Mouse (Mus musculus): ENCODE results near the gene Oard1. TPM values are rescaled to one million over a fixed set of nuclear protein-coding genes. Genes with fewer than 3 reads are reported as not detected.

Gene Oard1
- polyA plus RNA-seq, 1 experiment from 2014 or later = 70.6 TPM

- H3K9ac ChIP-seq = no peak overlapping the region
- H3K4me3 ChIP-seq = no peak overlapping the region
- no peak for ATAC-seq (ENCODE audit: borderline replicate concordance, extremely low read depth, low FRiP score, low TSS enrichment)
- H3K4me1 ChIP-seq = no peaks in the 10 kb centered on the region
- H3K9me3 ChIP-seq = no peaks in the 10 kb centered on the region
- WGBS = 86% methylated on average over 2 of the region's 2 CpGs
- H3K4me2 ChIP-seq = no peak overlapping the region
- H3K36me3 ChIP-seq = peaks cover 82% of the 10 kb centered on the region
- no peaks in the 10 kb centered on the region for H3K27me3 ChIP-seq
- H3K27ac ChIP-seq = no peak overlapping the region
Observed at GRCm38 (mm10) chr17:48388666-48389065, 21.1 kb upstream of the Oard1 start.

GRCm38 (mm10) chr17:48389442-48389841 lies 20.4 kb upstream of the Oard1 start:
- H3K9me3 ChIP-seq = no peaks in the 10 kb centered on the region
- no peaks in the 10 kb centered on the region for H3K27me3 ChIP-seq
- no peak for ATAC-seq (ENCODE audit: borderline replicate concordance, extremely low read depth, low FRiP score, low TSS enrichment)
- H3K27ac ChIP-seq = no peak overlapping the region
- no peak overlapping the region for H3K4me3 ChIP-seq
- no peaks in the 10 kb centered on the region for H3K4me1 ChIP-seq
- peaks cover 89% of the 10 kb centered on the region for H3K36me3 ChIP-seq
- H3K9ac ChIP-seq = no peak overlapping the region
- no peak overlapping the region for H3K4me2 ChIP-seq
- 88% methylated on average over 5 of the region's 5 CpGs for WGBS

GRCm38 (mm10) chr17:48391446-48391845 lies 18.4 kb upstream of the Oard1 start:
- Histone ChIP-seq H3K4me3 (no peak overlapping the region), H3K4me2 (no peak overlapping the region), H3K27ac (no peak overlapping the region), H3K4me1 (no peaks in the 10 kb centered on the region), H3K36me3 (peaks cover 95% of the 10 kb centered on the region), H3K9me3 (no peaks in the 10 kb centered on the region), H3K27me3 (no peaks in the 10 kb centered on the region), H3K9ac (no peak overlapping the region)
- no peak for ATAC-seq (ENCODE audit: borderline replicate concordance, extremely low read depth, low FRiP score, low TSS enrichment)
- 79% methylated on average over 5 of the region's 5 CpGs for WGBS

GRCm38 (mm10) chr17:48392616-48393015 lies 17.2 kb upstream of the Oard1 start:
- no peak overlapping the region for H3K4me3 ChIP-seq

GRCm38 (mm10) chr17:48401710-48402109 lies 8.1 kb upstream of the Oard1 start:
- no peak overlapping the region for H3K4me3 ChIP-seq
- no peak overlapping the region for H3K9ac ChIP-seq
- ATAC-seq (ENCODE audit: borderline replicate concordance, extremely low read depth, low FRiP score, low TSS enrichment) = no peak
- H3K4me2 ChIP-seq = no peak overlapping the region
- no peaks in the 10 kb centered on the region for H3K4me1 ChIP-seq
- H3K27ac ChIP-seq = no peak overlapping the region
- H3K9me3 ChIP-seq = no peaks in the 10 kb centered on the region
- H3K36me3 ChIP-seq = peaks cover 30% of the 10 kb centered on the region
- H3K27me3 ChIP-seq = no peaks in the 10 kb centered on the region
- 87% methylated on average over 4 of the region's 4 CpGs for WGBS

More at GRCm38 (mm10) chr17:48392616-48393015, 17.2 kb upstream of the Oard1 start:
- no peaks in the 10 kb centered on the region for H3K9me3 ChIP-seq
- no peaks in the 10 kb centered on the region for H3K27me3 ChIP-seq
- 90% methylated on average over 3 of the region's 3 CpGs for WGBS
- H3K9ac ChIP-seq = no peak overlapping the region
- H3K36me3 ChIP-seq = peaks cover 90% of the 10 kb centered on the region
- no peaks in the 10 kb centered on the region for H3K4me1 ChIP-seq
- H3K4me2 ChIP-seq = no peak overlapping the region
- no peak for ATAC-seq (ENCODE audit: borderline replicate concordance, extremely low read depth, low FRiP score, low TSS enrichment)
- H3K27ac ChIP-seq = no peak overlapping the region

- Histone ChIP-seq H3K9ac (no peak overlapping the region), H3K27ac (no peak overlapping the region), H3K9me3 (no peaks in the 10 kb centered on the region), H3K36me3 (peaks cover 24% of the 10 kb centered on the region), H3K4me3 (no peak overlapping the region), H3K27me3 (no peaks in the 10 kb centered on the region), H3K4me2 (no peak overlapping the region), H3K4me1 (peaks cover 8% of the 10 kb centered on the region)
- no peak for ATAC-seq (ENCODE audit: borderline replicate concordance, extremely low read depth, low FRiP score, low TSS enrichment)
- 87% methylated on average over 3 of the region's 3 CpGs for WGBS
Observed at GRCm38 (mm10) chr17:48402751-48403150, 7.1 kb upstream of the Oard1 start.

GRCm38 (mm10) chr17:48403848-48404247 lies 6.0 kb upstream of the Oard1 start:
- H3K9ac ChIP-seq = no peak overlapping the region
- no peak overlapping the region for H3K27ac ChIP-seq
- no peak for ATAC-seq (ENCODE audit: borderline replicate concordance, extremely low read depth, low FRiP score, low TSS enrichment)
- WGBS = 77% methylated on average over 2 of the region's 2 CpGs
- H3K4me3 ChIP-seq = no peak overlapping the region
- peaks cover 15% of the 10 kb centered on the region for H3K4me1 ChIP-seq
- H3K36me3 ChIP-seq = peaks cover 17% of the 10 kb centered on the region
- no peak overlapping the region for H3K4me2 ChIP-seq
- no peaks in the 10 kb centered on the region for H3K27me3 ChIP-seq
- no peaks in the 10 kb centered on the region for H3K9me3 ChIP-seq

- Histone ChIP-seq H3K4me1 (peaks cover 15% of the 10 kb centered on the region), H3K4me2 (no peak overlapping the region), H3K36me3 (peaks cover 8% of the 10 kb centered on the region), H3K4me3 (no peak overlapping the region), H3K9ac (no peak overlapping the region), H3K27ac (no peak overlapping the region), H3K9me3 (no peaks in the 10 kb centered on the region), H3K27me3 (no peaks in the 10 kb centered on the region)
- ATAC-seq (ENCODE audit: borderline replicate concordance, extremely low read depth, low FRiP score, low TSS enrichment) = no peak
- 64% methylated on average over 1 of the region's 1 CpGs for WGBS
Observed at GRCm38 (mm10) chr17:48404706-48405105, 5.1 kb upstream of the Oard1 start.

GRCm38 (mm10) chr17:48407154-48407553 lies 2.7 kb upstream of the Oard1 start:
- H3K36me3 ChIP-seq = no peaks in the 10 kb centered on the region
- H3K27ac ChIP-seq = 0 out of 2 replicates have a peak overlapping the region, but pooled peaks have one; percentile 14
- peaks cover 27% of the 10 kb centered on the region for H3K4me1 ChIP-seq
- H3K9me3 ChIP-seq = no peaks in the 10 kb centered on the region
- ATAC-seq (ENCODE audit: borderline replicate concordance, extremely low read depth, low FRiP score, low TSS enrichment) = no peak
- no peak overlapping the region for H3K9ac ChIP-seq
- 75% methylated on average over 4 of the region's 4 CpGs for WGBS
- no peak overlapping the region for H3K4me3 ChIP-seq
- peak overlapping the region; percentile 77 for H3K4me2 ChIP-seq
- H3K27me3 ChIP-seq = no peaks in the 10 kb centered on the region

- H3K36me3 ChIP-seq = peaks cover 6% of the 10 kb centered on the region; the same call in 1 of the 2 replicates
- H3K9ac ChIP-seq = peak overlapping the region; percentile 98
- peak overlapping the region; percentile 100 for H3K27ac ChIP-seq
- no peaks in the 10 kb centered on the region for H3K9me3 ChIP-seq
- WGBS = 3% methylated on average over 8 of the region's 8 CpGs
- peaks cover 27% of the 10 kb centered on the region for H3K4me1 ChIP-seq
- H3K4me2 ChIP-seq = peak overlapping the region; percentile 77
- no peaks in the 10 kb centered on the region for H3K27me3 ChIP-seq
- no peak for ATAC-seq (ENCODE audit: borderline replicate concordance, extremely low read depth, low FRiP score, low TSS enrichment)
- H3K4me3 ChIP-seq = peak overlapping the region; percentile 93
Observed at GRCm38 (mm10) chr17:48407910-48408525, 1.8 kb upstream of the Oard1 start.

- H3K9me3 ChIP-seq = no peaks in the 10 kb centered on the region
- H3K4me1 ChIP-seq = peaks cover 27% of the 10 kb centered on the region
- whole genome bisulfite sequencing = under 1% methylated on average over 45 of the region's 47 CpGs
- peaks cover 10% of the 10 kb centered on the region; the same call in 1 of the 2 replicates for H3K36me3 ChIP-seq
- no peaks in the 10 kb centered on the region for H3K27me3 ChIP-seq
- ATAC-seq (ENCODE audit: borderline replicate concordance, extremely low read depth, low FRiP score, low TSS enrichment) = peak; percentile 36
- H3K27ac ChIP-seq = peak overlapping the region; percentile 100
- H3K4me3 ChIP-seq = peak overlapping the region; percentile 93
- peak overlapping the region; percentile 98 for H3K9ac ChIP-seq
- peak overlapping the region; percentile 77 for H3K4me2 ChIP-seq
Observed at GRCm38 (mm10) chr17:48408526-48409291, 1.1 kb upstream of the Oard1 start.

GRCm38 (mm10) chr17:48410299-48410785 lies 528 bp downstream of the Oard1 start:
- peak overlapping the region; percentile 76 for H3K9ac ChIP-seq
- no peaks in the 10 kb centered on the region for H3K9me3 ChIP-seq
- peak overlapping the region; percentile 93 for H3K4me3 ChIP-seq
- H3K36me3 ChIP-seq = peaks cover 23% of the 10 kb centered on the region
- under 1% methylated on average over 13 of the region's 13 CpGs for WGBS
- H3K4me1 ChIP-seq = peaks cover 27% of the 10 kb centered on the region
- H3K27ac ChIP-seq = peak overlapping the region; percentile 98
- peak; percentile 1 for ATAC-seq (ENCODE audit: borderline replicate concordance, extremely low read depth, low FRiP score, low TSS enrichment)
- peak overlapping the region; percentile 77 for H3K4me2 ChIP-seq
- no peaks in the 10 kb centered on the region for H3K27me3 ChIP-seq

Measured in lung, embryonic 15.5 days (tissue).